Mouse (Mus musculus) retina, adult 2 months (tissue): ENCODE data around the gene Sh3bp5l.
"Not testable (repeated sequence)": the region's sequence is repeated elsewhere in the genome, so short reads cannot be mapped to it uniquely, and the experiment has no call there.

Experiments used
- DNase-seq: peaks from one replicate; pipeline ENCODE4 v3.0.0-alpha.2; 2012; ENCODE audit warnings: low read depth, low spot score

Gene Sh3bp5l

DNA sequence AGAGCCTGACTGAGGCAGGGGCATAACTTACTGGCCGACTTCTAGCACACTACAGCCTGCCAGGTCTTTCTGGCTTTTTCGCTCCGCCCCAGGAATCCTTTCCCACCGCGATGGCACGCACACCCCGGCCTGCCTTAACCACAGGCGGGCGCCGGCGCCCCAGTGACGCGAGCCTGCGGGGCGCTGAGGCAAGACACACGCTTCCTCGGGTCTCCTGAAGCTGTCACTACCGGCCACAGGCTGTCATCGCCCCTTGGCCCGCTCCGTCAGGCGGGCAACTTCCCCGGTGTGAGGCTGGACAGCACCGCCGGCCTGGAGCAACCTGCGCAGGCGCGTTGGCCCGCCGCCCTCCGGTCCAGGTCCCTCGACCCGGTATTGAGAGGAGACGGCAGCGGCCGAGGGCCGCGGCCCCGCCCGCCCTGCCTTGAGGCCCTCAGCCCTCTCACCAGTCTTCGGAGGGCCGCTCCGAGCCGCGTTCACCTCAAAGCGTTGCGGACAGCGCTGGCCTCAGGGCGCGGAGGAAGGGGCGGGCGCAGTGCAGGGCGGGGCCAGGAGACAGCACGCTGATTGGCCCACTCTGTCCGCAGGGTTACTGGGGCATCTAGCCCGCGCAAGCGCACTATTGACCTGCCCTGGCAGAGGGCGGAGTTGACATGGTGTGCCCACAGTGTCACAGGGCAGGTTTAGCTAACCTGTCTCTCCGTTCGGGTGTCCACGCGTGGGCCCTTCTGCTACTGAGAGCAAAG, 7.5 kb upstream of the Sh3bp5l start:
- DNase-seq, result peak; percentile 94

DNA sequence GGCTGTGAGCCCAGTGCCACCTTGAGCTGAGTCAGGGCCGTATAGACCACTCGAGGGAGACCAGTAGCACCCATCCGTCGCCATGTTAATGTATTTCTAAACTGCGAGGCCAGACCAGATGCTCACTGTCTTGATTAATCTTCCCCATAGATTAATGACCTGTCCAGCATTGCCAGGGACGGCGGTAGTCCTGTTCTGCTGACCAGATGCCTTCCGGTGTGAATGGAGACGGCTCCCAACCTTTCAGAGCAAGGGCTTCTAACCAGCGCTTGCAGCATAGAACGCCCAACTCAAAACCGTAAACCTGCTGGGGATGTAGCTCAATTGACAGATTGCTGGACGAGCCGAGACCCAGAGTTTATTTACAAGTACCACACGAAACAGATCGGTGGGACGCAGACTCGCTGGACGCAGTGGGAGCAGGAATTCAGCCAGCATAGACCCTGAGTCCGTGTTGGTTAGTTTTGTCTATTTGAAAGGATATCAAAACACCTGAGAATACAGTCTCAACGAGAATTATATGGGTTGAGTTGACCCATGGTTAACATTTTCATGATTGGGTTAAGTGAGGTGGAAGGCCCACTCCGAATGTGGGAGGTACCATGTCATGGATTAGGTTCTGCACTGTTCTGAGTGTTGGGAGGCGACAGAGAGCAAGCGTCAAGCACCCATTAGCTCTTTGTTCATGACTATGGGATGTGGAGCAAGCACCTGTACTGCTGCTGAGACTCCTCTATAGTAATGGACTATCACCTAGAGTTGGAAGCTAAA, 6.8 kb upstream of the Sh3bp5l start:
- no peak for DNase-seq

DNA sequence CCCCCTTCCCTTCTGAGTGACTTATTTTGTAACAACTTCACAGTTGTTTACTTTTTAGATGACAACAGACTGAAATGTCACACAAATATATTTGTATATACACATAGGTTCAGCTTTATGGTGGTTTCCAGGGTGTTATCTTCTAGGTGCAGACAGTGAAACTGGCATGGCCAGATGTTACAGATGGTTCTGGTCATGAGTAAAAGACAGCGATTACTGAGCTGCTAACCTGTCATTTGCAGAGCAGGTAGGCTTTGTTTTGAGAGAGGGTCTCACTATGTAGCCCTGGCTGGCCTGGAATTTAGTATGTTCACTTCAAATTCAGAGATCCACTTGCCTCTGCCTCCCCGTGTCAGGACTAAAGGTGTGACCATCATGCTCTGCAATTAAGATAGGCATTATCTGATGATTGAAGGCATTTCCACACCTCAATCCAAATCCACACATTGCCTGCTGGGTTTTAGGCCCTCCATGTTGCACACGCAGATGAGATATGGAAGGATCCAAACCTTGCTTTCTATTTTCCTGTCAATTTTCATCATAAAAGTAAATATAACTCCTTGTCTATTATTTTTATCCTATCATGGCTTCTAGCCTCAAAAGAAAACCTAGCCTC, 5.8 kb upstream of the Sh3bp5l start:
- DNase-seq, result no peak

DNA sequence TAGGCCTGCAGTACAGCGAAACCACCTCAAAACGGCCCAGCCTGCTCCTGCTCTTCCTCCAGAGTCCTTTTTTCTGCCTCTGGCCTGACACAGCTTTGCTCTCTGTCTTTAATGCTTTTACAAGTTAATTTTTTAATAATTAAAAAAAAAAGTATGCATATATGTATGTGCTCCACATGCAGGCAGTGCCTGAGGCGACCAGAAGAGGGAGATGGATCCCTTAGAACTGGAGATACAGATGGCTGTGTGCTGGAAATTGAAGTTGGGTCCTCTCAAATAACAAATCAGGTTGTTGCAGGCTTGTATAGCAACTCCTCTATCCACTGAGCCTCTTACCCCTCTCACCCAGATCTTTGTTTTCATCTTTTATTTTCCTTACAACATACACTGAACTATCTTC, 3.7 kb upstream of the Sh3bp5l start:
- DNase-seq, result no peak

DNA sequence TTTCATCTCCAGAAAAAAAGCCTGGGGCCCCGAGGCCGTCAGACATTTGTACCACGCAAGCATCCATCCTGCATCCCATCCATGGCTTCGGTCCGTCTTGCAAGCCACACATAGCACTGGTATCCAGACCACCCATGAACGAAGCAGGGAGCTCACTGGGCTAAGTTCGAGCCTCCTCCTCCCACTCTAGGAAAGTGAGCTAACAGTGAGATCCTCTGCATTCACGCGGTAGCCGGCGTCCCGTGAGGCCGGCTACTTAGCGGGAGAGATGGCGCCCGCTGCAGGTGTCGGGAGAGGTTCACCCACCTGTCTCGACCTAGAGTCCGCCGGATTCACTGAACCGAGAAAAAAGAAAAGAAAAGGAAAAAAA, 633 bp upstream of the Sh3bp5l start:
- no peak for DNase-seq

DNA sequence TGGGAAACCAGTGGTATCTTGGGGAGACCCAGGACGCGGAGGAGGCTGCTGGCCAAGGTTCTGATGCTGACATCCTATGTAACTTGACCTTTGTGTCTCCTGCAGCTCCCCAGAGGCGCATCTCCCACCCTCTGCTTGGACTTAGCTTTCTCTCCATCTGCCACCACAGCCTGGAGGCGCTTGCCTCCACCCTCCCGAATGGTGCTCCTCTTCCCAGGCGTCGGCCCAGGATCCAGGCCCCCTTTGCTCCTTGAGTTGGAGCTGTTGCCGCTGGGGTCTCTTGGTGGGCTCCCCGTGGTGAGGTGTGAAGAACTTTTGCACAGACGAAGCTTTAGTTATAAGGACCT, 598 bp downstream of the Sh3bp5l start:
- no peak for DNase-seq

DNA sequence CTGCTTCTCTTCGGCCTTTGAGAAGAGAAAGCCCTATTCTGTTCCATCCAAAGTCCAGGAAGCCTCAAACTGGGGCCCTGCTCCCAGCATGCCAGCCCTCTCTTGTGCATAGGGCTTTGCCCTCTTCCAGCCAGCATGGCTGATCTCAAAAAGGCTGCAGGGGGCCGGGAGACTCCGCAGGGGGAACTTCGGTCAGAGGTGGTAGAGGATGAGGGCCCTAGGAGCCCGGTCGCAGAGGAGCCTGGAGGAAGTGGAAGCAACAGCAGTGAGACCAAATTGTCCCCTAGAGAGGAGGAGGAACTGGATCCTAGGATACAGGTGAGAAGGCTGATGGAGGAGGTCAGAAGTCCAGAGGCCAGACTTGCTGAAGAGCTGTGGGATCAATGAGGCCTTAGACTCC, 1.0 kb downstream of the Sh3bp5l start:
- DNase-seq, result no peak

DNA sequence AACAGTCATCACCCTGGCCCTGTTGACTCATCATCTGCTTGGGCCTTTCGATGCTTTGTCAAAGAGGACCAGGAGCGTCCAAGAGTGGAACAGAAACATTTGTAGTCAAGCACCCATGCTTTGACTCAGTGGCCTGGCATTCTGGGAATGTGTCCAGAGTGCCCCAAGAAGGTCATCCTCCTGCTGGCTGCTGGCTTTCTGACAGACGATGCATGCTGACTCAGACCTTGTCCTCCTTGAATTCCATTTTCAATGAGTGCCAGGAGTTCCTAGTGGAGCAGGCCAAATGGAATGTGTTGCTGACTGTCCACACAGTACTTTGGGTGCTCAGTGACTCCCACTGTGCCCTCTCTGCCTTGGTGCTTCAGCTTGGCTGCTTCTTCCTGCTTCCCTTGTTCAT, 4.2 kb downstream of the Sh3bp5l start:
- no peak for DNase-seq

DNA sequence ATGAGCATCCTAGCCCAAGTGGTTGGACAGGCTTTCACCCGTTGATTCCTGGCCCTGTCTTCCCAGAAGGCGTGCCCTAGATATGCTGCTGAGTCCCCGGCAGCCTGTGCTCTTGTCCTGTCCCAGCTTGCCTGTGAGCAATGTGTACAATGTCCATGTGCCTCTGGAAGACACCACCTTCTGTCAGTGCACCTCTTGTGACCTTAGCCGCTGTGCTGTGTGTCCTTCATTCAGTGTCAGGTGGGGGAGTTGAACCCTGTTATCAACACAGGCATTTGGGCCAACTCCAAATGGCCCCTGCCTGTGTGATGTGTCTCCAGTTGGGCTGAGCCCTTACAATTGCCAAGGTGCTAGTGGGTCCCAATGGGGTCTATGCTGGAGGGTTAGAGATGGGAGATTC, 16.2 kb downstream of the Sh3bp5l start:
- no peak for DNase-seq

DNA sequence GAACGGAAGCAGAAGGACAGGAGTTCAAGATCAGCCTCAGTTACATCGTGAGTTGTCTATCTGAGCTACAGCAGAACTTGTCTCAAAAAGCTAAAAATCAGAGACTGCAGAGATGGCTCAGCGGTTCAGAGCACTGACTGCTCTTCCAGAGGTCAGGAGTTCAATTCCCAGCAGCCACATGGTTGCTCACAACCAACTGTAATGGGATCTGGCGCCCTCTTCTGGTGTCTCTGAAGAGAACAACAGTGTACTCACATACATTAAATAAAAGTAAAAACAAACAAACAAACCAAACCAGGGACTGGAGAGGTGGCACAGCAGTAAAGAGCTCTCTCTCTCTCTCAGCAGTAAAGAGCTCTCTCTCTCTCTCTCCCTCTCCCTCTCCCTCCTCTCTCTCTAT, 20.1 kb downstream of the Sh3bp5l start:
- no peak for DNase-seq

DNA sequence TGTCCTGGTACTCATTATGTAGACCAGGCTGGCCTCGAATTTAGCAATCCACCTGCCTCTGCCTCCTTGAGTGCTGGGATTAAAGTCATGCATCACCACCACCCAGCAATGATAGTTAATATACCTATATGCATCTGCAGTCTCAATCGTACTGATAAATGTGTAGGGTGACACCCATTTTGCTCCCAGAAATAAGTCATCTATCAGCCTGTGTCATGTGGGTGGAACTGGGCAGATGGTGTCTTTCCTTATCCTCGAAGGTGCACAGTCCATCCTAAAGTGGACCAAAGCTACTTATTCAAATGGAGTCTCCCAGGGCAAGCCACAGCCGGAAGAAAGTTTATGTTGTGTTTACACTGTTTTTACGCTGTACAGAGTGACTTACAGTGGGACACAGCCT, 20.7 kb downstream of the Sh3bp5l start:
- no peak for DNase-seq

DNA sequence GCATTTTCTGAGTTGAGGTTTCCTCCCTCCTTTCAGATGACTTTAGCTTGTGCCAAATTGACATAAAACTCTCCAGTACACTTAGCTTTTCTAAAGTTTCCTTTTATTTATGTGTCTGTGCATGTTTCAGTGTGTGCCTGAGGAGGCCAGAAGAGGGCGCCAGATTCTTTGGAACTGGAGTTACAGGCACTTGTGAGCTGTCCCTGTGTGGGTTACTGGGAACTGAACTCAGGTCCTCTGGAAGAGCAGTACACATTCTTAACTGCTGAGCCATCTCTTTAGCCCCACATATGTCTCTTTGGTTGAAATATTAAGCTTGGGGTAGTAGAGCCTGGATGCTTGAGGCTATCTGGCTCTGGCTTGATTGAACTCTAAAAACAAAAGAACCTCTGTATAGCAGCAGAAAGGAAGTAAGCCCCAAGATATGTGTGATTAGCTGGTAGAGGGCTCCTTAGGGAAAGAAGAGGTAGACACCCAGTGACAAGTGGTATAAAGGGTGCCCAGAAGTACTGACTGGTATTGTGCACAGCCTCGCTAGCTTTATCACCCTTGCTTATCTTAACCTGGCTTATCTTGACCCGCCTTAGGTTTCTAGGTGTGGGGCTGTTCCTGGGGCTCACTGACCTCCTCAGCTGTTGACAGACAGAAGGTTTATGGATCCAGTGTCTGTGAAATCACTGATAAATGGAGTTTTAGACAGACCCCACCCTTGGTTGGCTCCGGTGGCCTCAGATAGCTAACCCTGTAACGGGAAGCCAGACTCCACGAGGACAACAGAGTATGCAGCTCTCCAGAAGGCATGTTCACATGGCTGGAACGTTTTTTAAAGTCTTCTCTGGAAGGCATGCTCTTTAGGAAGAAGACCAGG, 22.4 kb downstream of the Sh3bp5l start:
- no peak for DNase-seq

DNA sequence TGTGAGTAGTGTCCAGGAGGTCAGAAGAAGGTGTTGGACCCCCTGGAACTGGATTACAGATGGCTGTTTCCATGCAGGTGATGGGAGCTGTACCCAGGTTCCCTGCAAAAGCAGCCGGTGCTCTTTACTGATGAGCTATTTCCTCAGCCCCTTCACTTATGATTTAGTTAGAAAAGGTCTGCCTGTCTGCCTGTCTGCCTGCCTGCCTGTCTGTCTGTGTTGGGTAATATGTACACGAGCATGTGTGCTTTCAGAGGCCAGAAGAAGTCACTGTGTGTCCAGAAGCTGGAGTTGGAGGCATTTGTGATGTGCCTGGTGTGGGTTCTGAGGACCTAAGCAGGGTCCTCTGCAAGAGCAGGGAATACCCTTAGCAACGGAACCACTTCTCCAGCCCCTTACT, 23.2 kb downstream of the Sh3bp5l start:
- DNase-seq, result no peak

DNA sequence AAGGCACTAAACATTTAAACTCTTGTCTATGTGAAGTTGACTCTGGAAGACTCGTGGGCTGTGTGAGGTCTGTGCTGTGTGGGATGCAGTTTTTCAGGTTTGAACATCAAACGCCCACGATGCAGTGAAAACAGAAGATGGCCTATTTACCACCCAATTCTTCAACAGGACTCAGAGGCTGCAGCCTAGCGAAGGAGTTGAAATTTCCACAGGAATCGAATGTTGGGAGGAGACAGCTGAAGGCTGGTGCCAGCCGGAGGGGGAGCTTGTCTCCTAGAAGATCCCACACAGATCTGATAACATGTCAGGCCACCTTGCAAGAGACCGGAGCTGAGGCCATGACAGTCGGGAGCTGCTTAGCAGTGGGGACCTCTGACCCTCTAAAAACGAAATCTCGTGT, 24.0 kb downstream of the Sh3bp5l start:
- DNase-seq, result no peak

DNA sequence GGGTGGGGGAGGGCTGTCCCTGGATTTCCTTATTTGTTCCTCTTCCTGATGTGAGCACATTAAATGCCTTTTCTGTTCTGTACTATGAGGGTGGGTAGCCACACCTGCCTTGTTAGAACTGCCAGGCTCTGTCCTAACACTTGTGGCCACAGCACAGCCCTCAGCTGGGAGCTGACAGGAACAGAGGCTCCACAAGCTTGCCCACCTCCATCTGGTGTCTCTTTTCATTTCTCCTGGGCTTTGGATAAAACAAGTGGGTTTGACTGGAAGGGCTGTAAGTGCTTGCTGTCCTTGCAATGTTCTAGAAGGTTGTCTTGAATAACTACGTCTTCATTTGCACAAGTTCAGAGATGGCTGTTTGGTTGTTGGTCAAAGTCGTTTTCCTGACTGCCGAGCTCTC, 24.4 kb downstream of the Sh3bp5l start:
- no peak for DNase-seq

DNA sequence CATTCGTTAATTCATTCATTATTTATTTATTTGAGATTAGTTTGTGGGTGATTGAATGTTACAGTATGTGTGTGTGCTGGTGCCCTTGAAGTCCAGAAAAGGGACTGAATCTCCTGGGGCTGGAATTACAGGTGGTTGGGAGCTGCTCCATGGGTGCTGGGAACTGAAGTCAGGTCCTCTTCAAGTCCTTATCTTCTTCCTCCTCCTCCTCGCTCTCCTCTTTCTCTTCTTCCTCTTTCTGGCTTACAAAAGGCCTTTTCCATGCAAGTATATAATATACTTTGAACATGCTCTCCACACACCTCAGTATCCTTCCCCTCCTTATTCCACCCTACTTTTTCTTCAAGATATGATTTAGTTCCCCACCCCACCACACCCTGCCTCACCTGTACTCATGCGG, 26.5 kb downstream of the Sh3bp5l start:
- no peak for DNase-seq

DNA sequence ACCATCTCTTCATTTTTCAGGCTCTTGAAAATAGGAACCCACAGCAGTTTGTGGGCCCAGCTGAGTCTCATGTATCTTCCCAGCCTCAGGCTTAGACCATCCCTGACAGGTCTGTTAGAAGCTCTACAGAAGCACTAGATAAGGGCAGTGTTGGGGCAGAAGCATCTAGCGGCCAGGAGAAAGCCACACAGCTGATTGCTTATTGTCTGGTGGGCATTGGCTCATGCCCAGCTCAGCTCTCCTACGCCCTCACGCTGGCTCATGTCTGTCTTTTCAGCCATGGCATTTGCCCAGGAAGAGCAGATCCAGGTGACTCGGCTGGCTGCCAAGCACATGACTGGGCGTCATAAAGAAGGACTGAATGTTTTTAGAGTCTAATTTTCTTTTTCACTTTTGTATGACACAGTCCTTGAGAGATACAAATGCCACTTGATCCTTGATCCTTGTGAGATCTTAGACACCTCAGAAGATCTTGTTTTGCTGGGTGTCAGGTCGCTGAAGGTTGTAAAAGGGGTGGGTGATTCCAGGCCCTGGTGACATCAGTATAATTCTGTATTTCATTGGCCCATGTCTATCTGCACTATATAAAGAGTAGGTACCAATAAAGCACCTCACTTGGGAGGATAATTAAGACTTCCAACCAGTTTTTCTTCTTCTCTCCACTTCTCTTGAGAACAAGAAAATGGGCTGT, 27.5 kb downstream of the Sh3bp5l start:
- no peak for DNase-seq

DNA sequence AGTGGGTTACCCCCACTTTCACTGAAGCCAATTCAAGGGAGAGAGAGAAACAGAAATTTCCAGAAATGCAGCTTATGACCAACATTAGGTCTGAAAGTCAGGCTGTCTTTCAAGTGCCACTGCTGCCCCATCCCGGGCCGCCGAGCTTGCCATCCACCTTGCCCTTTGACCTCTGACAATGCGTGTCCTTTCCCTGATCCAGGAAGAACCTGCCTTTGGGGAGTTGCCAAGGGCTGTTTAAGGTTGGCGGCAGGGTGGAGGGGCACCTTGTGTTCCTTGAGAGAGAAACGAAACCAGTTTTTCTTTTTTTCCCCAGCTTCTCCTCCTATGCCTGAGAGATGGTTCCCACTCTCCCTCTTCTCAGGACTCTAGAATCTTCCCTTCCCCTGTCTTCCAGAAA, 32.0 kb downstream of the Sh3bp5l start:
- not testable (repeated sequence) for DNase-seq

DNA sequence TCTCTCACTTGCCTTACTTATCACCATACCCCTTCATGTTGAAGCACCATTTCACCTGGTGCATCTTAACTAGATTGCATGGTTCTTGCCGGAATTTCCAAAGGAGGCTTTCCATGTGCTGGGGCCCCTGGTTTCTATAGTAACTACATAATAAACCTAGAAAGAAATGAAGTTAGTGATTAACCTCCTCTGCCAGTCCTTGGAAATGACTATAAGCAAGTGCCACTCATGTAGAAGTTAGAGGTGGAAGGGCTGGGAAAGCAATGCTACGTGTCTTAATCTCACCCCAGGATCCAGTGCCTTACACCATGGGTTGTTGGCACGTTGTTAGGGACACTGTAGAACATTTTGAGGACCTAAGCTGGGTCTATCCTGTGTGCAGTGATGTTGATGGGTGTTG, 33.9 kb downstream of the Sh3bp5l start:
- no peak for DNase-seq

DNA sequence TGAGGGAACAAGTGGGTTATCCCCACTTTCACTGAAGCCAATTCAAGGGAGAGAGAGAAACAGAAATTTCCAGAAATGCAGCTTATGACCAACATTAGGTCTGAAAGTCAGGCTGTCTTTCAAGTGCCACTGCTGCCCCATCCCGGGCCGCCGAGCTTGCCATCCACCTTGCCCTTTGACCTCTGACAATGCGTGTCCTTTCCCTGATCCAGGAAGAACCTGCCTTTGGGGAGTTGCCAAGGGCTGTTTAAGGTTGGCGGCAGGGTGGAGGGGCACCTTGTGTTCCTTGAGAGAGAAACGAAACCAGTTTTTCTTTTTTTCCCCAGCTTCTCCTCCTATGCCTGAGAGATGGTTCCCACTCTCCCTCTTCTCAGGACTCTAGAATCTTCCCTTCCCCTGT, 35.7 kb downstream of the Sh3bp5l start:
- not testable (repeated sequence) for DNase-seq

DNA sequence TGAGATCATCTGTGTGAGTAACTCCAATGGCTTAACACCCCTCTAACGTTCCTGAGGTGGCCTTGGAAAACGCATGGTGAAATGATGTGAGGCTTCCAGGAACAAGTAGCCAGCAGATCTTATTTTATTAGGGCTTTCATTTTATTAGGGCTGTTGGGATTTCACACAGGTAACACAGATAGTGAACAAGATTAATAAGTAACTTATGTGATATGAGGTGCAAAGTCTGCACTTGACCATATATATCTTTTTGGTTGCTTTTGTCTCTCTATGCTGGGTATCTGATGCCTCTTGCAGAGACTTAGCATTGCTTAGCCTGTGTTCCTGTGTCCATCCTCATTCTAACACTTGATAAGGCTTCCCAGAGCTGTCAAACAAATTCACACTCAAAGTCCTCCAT, 46.7 kb downstream of the Sh3bp5l start:
- no peak for DNase-seq

DNA sequence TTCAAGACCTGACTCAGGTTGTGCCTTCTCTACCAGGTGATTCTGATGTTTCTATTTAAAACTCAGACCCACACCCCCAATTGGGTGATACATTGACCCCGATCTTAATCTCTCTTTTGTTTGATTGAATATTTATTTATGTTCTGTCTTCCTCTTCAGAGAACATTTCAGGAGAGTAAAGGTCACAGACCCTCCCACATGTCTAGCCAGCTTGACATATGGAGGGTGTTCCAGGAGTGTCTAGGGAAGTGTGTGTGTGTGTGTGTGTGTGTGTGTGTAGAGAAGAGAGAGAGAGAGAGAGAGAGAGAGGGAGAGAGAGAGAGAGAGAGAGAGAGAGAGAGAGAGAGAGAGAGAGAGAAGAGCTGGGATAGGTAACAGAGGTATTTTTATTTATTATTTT, 47.2 kb downstream of the Sh3bp5l start:
- no peak for DNase-seq
